Mouse (Mus musculus) cerebellum, adult 2 months (tissue): Measurements from ENCODE around the gene Gm21083.
"Not testable (repeated sequence)": the region's sequence is repeated elsewhere in the genome, so short reads cannot be mapped to it uniquely, and the experiment has no call there.

Source experiments
- CTCF ChIP-seq: fragments of 200-500 bp; IDR thresholded peaks from 2 replicates; pipeline ENCODE4 v1.5.1; 2011; ENCODE audit warnings: low read depth, mild to moderate bottlenecking, control low read depth, low read length, moderate library complexity, borderline replicate concordance; ENCODE audit not compliant: insufficient read depth
- POLR2A ChIP-seq: fragments of 200-500 bp; IDR thresholded peaks from 2 replicates; pipeline ENCODE4 v1.6.1; 2011; ENCODE audit warnings: low read length, control low read depth, borderline replicate concordance; ENCODE audit not compliant: insufficient read depth

DNA sequence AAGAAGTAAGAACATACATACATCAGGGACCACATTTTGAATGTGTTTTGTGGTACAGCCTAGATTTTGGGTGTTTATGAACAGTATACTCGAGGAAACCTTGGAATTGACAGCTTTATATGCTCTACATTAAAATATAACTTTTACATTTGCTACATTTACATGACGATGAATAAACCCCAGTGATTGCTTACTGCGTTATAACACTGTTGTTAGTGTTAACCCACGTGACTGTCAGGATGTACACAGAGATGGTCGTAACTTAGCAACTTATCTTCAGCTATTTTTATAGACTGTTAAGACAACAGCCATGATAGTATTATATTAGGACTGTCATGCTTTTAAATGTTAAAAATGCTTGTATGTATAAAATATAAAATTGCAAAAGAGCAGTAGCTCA, 24.3 kb downstream of the Gm21083 start:
- not testable (repeated sequence) for TF ChIP-seq POLR2A, CTCF
